In genomic region chr8:103643621-103644020, GRCm38 (mm10) we compare ENCODE assay signal across 19 mouse cellular contexts.
DNase-seq lines count a peak whose midpoint lies in the region; ATAC-seq and TF ChIP-seq lines count a peak whose summit lies in the region.
"Had no signal": no experiment of that assay in that cellular context is flagged by ENCODE, and none has a peak within 500 bp of the region (broad histone marks: within the 10 kb centered on the region; RNA-seq: fewer than 3 reads in every experiment).

No protein-coding gene starts in this region.

- no peak overlapping the region for H3K27ac ChIP-seq in hindbrain, embryonic 14.5 days
- H3K27ac ChIP-seq in hindbrain, embryonic 11.5 days (ENCODE audit: low read depth, low read length), result no peak overlapping the region
- H3K27ac ChIP-seq in layer of hippocampus, adult 2 months, result no peak overlapping the region
- H3K27ac ChIP-seq in midbrain, postnatal 0 days (ENCODE audit: low read depth, low read length), result no peak overlapping the region
- no peak overlapping the region for H3K27ac ChIP-seq in midbrain, embryonic 10.5 days (replicated peaks)
- H3K27ac ChIP-seq: embryonic facial prominence, embryonic 13.5 days; embryonic facial prominence, embryonic 15.5 days; forebrain, embryonic 13.5 days; forebrain, embryonic 15.5 days had no signal

- no peaks in the 10 kb centered on the region for H3K9me3 ChIP-seq in hindbrain, embryonic 14.5 days (ENCODE audit: control insufficient read depth, low read length)
- H3K9me3 ChIP-seq in hindbrain, embryonic 11.5 days (ENCODE audit: control insufficient read depth, low read length), result no peaks in the 10 kb centered on the region
- H3K9me3 ChIP-seq in midbrain, postnatal 0 days (ENCODE audit: low read length), result no peaks in the 10 kb centered on the region
- H3K9me3 ChIP-seq in midbrain, embryonic 10.5 days (replicated peaks), result no peaks in the 10 kb centered on the region
- H3K9me3 ChIP-seq: embryonic facial prominence, embryonic 13.5 days; embryonic facial prominence, embryonic 15.5 days; forebrain, embryonic 13.5 days; forebrain, embryonic 15.5 days had no signal

- H3K9ac ChIP-seq in hindbrain, embryonic 14.5 days, result no peak overlapping the region
- H3K9ac ChIP-seq in hindbrain, embryonic 11.5 days (ENCODE audit: low read depth, low read length), result no peak overlapping the region
- H3K9ac ChIP-seq in midbrain, postnatal 0 days (replicated peaks; ENCODE audit: low read length, poor library complexity, severe bottlenecking), result no peak overlapping the region
- H3K9ac ChIP-seq: embryonic facial prominence, embryonic 13.5 days; embryonic facial prominence, embryonic 15.5 days; forebrain, embryonic 13.5 days; forebrain, embryonic 15.5 days had no signal

- H3K27me3 ChIP-seq in hindbrain, embryonic 14.5 days (ENCODE audit: control insufficient read depth, insufficient read depth, low read length), result no peaks in the 10 kb centered on the region
- no peaks in the 10 kb centered on the region for H3K27me3 ChIP-seq in hindbrain, embryonic 11.5 days (ENCODE audit: control insufficient read depth, insufficient read depth, low read length)
- H3K27me3 ChIP-seq in midbrain, postnatal 0 days (ENCODE audit: insufficient read depth, low read length), result no peaks in the 10 kb centered on the region
- H3K27me3 ChIP-seq in midbrain, embryonic 10.5 days (ENCODE audit: low read depth, poor library complexity, severe bottlenecking), result no peaks in the 10 kb centered on the region
- H3K27me3 ChIP-seq: embryonic facial prominence, embryonic 13.5 days; embryonic facial prominence, embryonic 15.5 days; forebrain, embryonic 13.5 days; forebrain, embryonic 15.5 days had no signal

- DNase-seq in heart, adult 11 months, result peak; percentile 66
- DNase-seq in heart, postnatal 36 days, result no peak
- peak; percentile 19 for DNase-seq in hindbrain, embryonic 14.5 days (ENCODE audit: low spot score)
- DNase-seq in hindbrain, embryonic 11.5 days (ENCODE audit: low spot score), result no peak
- DNase-seq in layer of hippocampus, adult 2 months (ENCODE audit: low spot score in 2 of 2), result no peak
- no peak for DNase-seq in layer of hippocampus, postnatal 10 days (ENCODE audit: low spot score in 2 of 2)
- no peak for DNase-seq in midbrain, postnatal 0 days (ENCODE audit: low spot score)
- no peak for DNase-seq in midbrain, embryonic 10.5 days (ENCODE audit: low spot score)
- DNase-seq: cerebellum, adult 11 months; cerebellum, adult 18-20 months; cerebellum, adult 8-10 months; cerebellum, adult 9-11 months; cerebellum, postnatal 36 days; embryo, embryonic 11 days had no signal

- no peaks in the 10 kb centered on the region for H3K4me1 ChIP-seq in hindbrain, embryonic 14.5 days (replicated peaks; ENCODE audit: control insufficient read depth, insufficient read depth, low read length)
- no peaks in the 10 kb centered on the region for H3K4me1 ChIP-seq in hindbrain, embryonic 11.5 days (replicated peaks; ENCODE audit: control insufficient read depth, insufficient read depth, low read length)
- H3K4me1 ChIP-seq in midbrain, postnatal 0 days (ENCODE audit: insufficient read depth, low read length), result no peaks in the 10 kb centered on the region
- no peaks in the 10 kb centered on the region for H3K4me1 ChIP-seq in midbrain, embryonic 10.5 days
- H3K4me1 ChIP-seq: embryonic facial prominence, embryonic 13.5 days; forebrain, embryonic 13.5 days had no signal

- WGBS in hindbrain, embryonic 14.5 days, result 94% methylated on average over 2 of the region's 2 CpGs
- 95% methylated on average over 2 of the region's 2 CpGs for WGBS in hindbrain, embryonic 11.5 days
- 92% methylated on average over 2 of the region's 2 CpGs for WGBS in midbrain, postnatal 0 days
- WGBS in midbrain, embryonic 10.5 days, result 89% methylated on average over 2 of the region's 2 CpGs

- H3K36me3 ChIP-seq in hindbrain, embryonic 14.5 days (replicated peaks; ENCODE audit: control insufficient read depth, insufficient read depth), result no peaks in the 10 kb centered on the region
- H3K36me3 ChIP-seq in hindbrain, embryonic 11.5 days (ENCODE audit: control insufficient read depth, insufficient read depth, low read length), result no peaks in the 10 kb centered on the region
- no peaks in the 10 kb centered on the region for H3K36me3 ChIP-seq in midbrain, postnatal 0 days (ENCODE audit: insufficient read depth, low read length)
- H3K36me3 ChIP-seq in midbrain, embryonic 10.5 days, result no peaks in the 10 kb centered on the region
- H3K36me3 ChIP-seq: embryonic facial prominence, embryonic 13.5 days; embryonic facial prominence, embryonic 15.5 days; forebrain, embryonic 15.5 days had no signal

- intact Hi-C loops in heart, postnatal 36 days (cut with DNase I), result no loop called here

- H3K4me2 ChIP-seq in hindbrain, embryonic 14.5 days (replicated peaks), result no peak overlapping the region
- H3K4me2 ChIP-seq in hindbrain, embryonic 11.5 days (replicated peaks; ENCODE audit: low read depth, low read length), result no peak overlapping the region
- H3K4me2 ChIP-seq in midbrain, postnatal 0 days (ENCODE audit: low read depth, low read length, poor library complexity, severe bottlenecking), result no peak overlapping the region
- H3K4me2 ChIP-seq: embryonic facial prominence, embryonic 13.5 days; embryonic facial prominence, embryonic 15.5 days; forebrain, embryonic 13.5 days; forebrain, embryonic 15.5 days had no signal

- ATAC-seq in hindbrain, embryonic 14.5 days (ENCODE audit: low FRiP score), result no peak
- ATAC-seq in hindbrain, embryonic 11.5 days (ENCODE audit: low FRiP score), result no peak
- no peak for ATAC-seq in midbrain, postnatal 0 days (ENCODE audit: low FRiP score)

- peak; percentile 35 for TF ChIP-seq CTCF in layer of hippocampus, adult 2 months (conservative IDR thresholded peaks at IDR 0.05)
- peak; percentile 19; the same call in 1 of the 2 replicates for TF ChIP-seq CTCF in midbrain, postnatal 0 days (IDR thresholded peaks at IDR 0.05)

- H3K4me3 ChIP-seq in hindbrain, embryonic 14.5 days (replicated peaks; ENCODE audit: low read length), result no peak overlapping the region
- no peak overlapping the region for H3K4me3 ChIP-seq in hindbrain, embryonic 11.5 days (ENCODE audit: low read depth, low read length)
- H3K4me3 ChIP-seq in layer of hippocampus, adult 2 months, result no peak overlapping the region
- H3K4me3 ChIP-seq in midbrain, postnatal 0 days (ENCODE audit: low read depth, low read length), result no peak overlapping the region
- H3K4me3 ChIP-seq in midbrain, embryonic 10.5 days, result no peak overlapping the region
- H3K4me3 ChIP-seq: embryonic facial prominence, embryonic 13.5 days; embryonic facial prominence, embryonic 15.5 days; erythroblast, embryonic 14.5 days; forebrain, embryonic 13.5 days; forebrain, embryonic 15.5 days had no signal

Comparison
In these comparisons a context has a peak if more than half of its experiments do, and no peak if none do; other contexts are left out.
1. DNase-seq: peak in heart, adult 11 months (single experiment) and hindbrain, embryonic 14.5 days (single experiment); none in heart, postnatal 36 days (0 of 2), hindbrain, embryonic 11.5 days (single experiment), layer of hippocampus, adult 2 months (0 of 2), layer of hippocampus, postnatal 10 days (0 of 2), midbrain, postnatal 0 days (single experiment) and midbrain, embryonic 10.5 days (single experiment).